Mouse (Mus musculus) intestine, embryonic 14.5 days (tissue): ENCODE measurements around the gene Spaar. TPM values are rescaled to one million over a fixed set of nuclear protein-coding genes. Genes with fewer than 3 reads are reported as not detected.

ENCODE experiments used
- ATAC-seq: fragments of 200-750 bp; cut with Nextera tagmentation; replicated peaks from 2 replicates; pipeline ENCODE4 v1.8.0; 2017; ENCODE audit warnings: low read depth, moderate number of reproducible peaks, moderate TSS enrichment, moderate library complexity; ENCODE audit not compliant: low FRiP score, low TSS enrichment
- DNase-seq: peaks from one replicate; pipeline ENCODE4 v3.0.0-alpha.2; 2018; ENCODE audit warnings: low spot score
- H3K27ac ChIP-seq: fragments of 300-500 bp; sonication (generic); 2 replicates; pipeline ENCODE4 v1.5.1; 2014; ENCODE audit warnings: low read depth, mild to moderate bottlenecking, control low read depth
- H3K27me3 ChIP-seq: fragments of 300-500 bp; sonication (generic); replicated peaks from 2 replicates; pipeline ENCODE4 v1.6.1; 2014; ENCODE audit warnings: low read length, control low read depth; ENCODE audit not compliant: control insufficient read depth, insufficient read depth
- H3K36me3 ChIP-seq: fragments of 300-500 bp; sonication (generic); 2 replicates; pipeline ENCODE4 v1.6.1; 2014; ENCODE audit warnings: low read length, control low read depth; ENCODE audit not compliant: control insufficient read depth, insufficient read depth
- H3K4me1 ChIP-seq: fragments of 300-500 bp; sonication (generic); replicated peaks from 2 replicates; pipeline ENCODE4 v1.6.1; 2014; ENCODE audit warnings: low read length, control low read depth, mixed read lengths; ENCODE audit not compliant: control insufficient read depth, insufficient read depth
- H3K4me2 ChIP-seq: fragments of 300-500 bp; sonication (generic); 2 replicates; pipeline ENCODE4 v1.6.1; 2014; ENCODE audit warnings: low read length
- H3K4me3 ChIP-seq: fragments of 300-500 bp; sonication (generic); 2 replicates; pipeline ENCODE4 v1.5.1; 2014; ENCODE audit warnings: low read depth, low read length, control low read depth, mixed read lengths
- H3K9ac ChIP-seq: fragments of 300-500 bp; sonication (generic); 2 replicates; pipeline ENCODE4 v1.6.1; 2014; ENCODE audit warnings: mild to moderate bottlenecking, low read length
- H3K9me3 ChIP-seq: fragments of 300-500 bp; sonication (generic); 2 replicates; pipeline ENCODE4 v1.6.1; 2016; ENCODE audit warnings: low read length, control low read depth; ENCODE audit not compliant: control insufficient read depth
- WGBS: fragments of 180-500 bp; shearing (Covaris S2); extraction: QIAGEN DNeasy Blood & Tissue Kit; methylation state at CpG from one replicate; pipeline ENCODE4 v1.1.7; 2014; 5-methylcytosine and 5-hydroxymethylcytosine counted together
- polyA plus RNA-seq: library from polyadenylated mRNA; unstranded; fragments of >200 nt; fragmentation: Nextera tagmentation; extraction: Ambion mirVana; gene quantifications from 2 replicates; pipeline ENCODE4 v1.2.1, GENCODE M21; 2014

The Spaar gene
- polyA plus RNA-seq, 1 experiment from 2014 or later: 0.04 TPM

- H3K27ac ChIP-seq: no peak overlapping the region
- no peaks in the 10 kb centered on the region for H3K27me3 ChIP-seq
- H3K9ac ChIP-seq: no peak overlapping the region
- no peaks in the 10 kb centered on the region for H3K36me3 ChIP-seq
- WGBS: 78% methylated on average over 6 of the region's 6 CpGs
- no peak for DNase-seq
- H3K9me3 ChIP-seq: no peaks in the 10 kb centered on the region
- ATAC-seq: no peak
- no peaks in the 10 kb centered on the region for H3K4me1 ChIP-seq
- no peak overlapping the region for H3K4me3 ChIP-seq
- no peak overlapping the region for H3K4me2 ChIP-seq
Observed at GRCm38 (mm10) chr4:43703439-43703838, 26.4 kb upstream of the Spaar start.

GRCm38 (mm10) chr4:43703851-43704250, 26.0 kb upstream of the Spaar start:
- Histone ChIP-seq H3K4me1 (no peaks in the 10 kb centered on the region), H3K9me3 (no peaks in the 10 kb centered on the region), H3K4me3 (no peak overlapping the region), H3K27me3 (no peaks in the 10 kb centered on the region), H3K9ac (no peak overlapping the region), H3K4me2 (no peak overlapping the region), H3K36me3 (no peaks in the 10 kb centered on the region), H3K27ac (no peak overlapping the region)
- ATAC-seq: no peak
- 75% methylated on average over 8 of the region's 8 CpGs for WGBS
- DNase-seq: no peak

GRCm38 (mm10) chr4:43705991-43706390, 23.8 kb upstream of the Spaar start:
- 75% methylated on average over 13 of the region's 13 CpGs for WGBS
- ATAC-seq (no peak), DNase-seq (no peak)

GRCm38 (mm10) chr4:43709869-43710268, 20.0 kb upstream of the Spaar start, which contains the start of gene Olfr71:
TSS of gene Olfr71 (minus strand) at chr4:43710255.
- H3K9me3 ChIP-seq: no peaks in the 10 kb centered on the region
- H3K9ac ChIP-seq: no peak within 1 kb of the TSS
- H3K27ac ChIP-seq: no peak within 1 kb of the TSS
- no peaks in the 10 kb centered on the region for H3K36me3 ChIP-seq
- no peak for ATAC-seq
- no peak within 1 kb of the TSS for H3K4me3 ChIP-seq
- no peaks in the 10 kb centered on the region for H3K4me1 ChIP-seq
- no peaks in the 10 kb centered on the region for H3K27me3 ChIP-seq
- 78% methylated on average over 6 of the region's 6 CpGs for WGBS
- no peak for DNase-seq
- H3K4me2 ChIP-seq: no peak within 1 kb of the TSS

More at GRCm38 (mm10) chr4:43705991-43706390, 23.8 kb upstream of the Spaar start:
- no peaks in the 10 kb centered on the region for H3K27me3 ChIP-seq
- no peaks in the 10 kb centered on the region for H3K9me3 ChIP-seq
- no peak overlapping the region for H3K4me3 ChIP-seq
- H3K4me2 ChIP-seq: no peak overlapping the region
- H3K4me1 ChIP-seq: no peaks in the 10 kb centered on the region
- no peak overlapping the region for H3K27ac ChIP-seq
- H3K36me3 ChIP-seq: no peaks in the 10 kb centered on the region
- no peak overlapping the region for H3K9ac ChIP-seq

- DNase-seq (peak; percentile 93), ATAC-seq (no peak)
- WGBS: 7% methylated on average over 2 of the region's 2 CpGs
- Histone ChIP-seq H3K27ac (no peak overlapping the region), H3K36me3 (no peaks in the 10 kb centered on the region), H3K9ac (no peak overlapping the region), H3K27me3 (no peaks in the 10 kb centered on the region), H3K4me2 (no peak overlapping the region), H3K4me1 (no peaks in the 10 kb centered on the region), H3K9me3 (no peaks in the 10 kb centered on the region), H3K4me3 (no peak overlapping the region)
Observed at GRCm38 (mm10) chr4:43711821-43712220, 18.0 kb upstream of the Spaar start.

- Histone ChIP-seq H3K27ac (no peak overlapping the region), H3K36me3 (no peaks in the 10 kb centered on the region), H3K4me1 (no peaks in the 10 kb centered on the region), H3K4me2 (no peak overlapping the region), H3K9me3 (no peaks in the 10 kb centered on the region), H3K4me3 (no peak overlapping the region), H3K27me3 (no peaks in the 10 kb centered on the region), H3K9ac (no peak overlapping the region)
- ATAC-seq: no peak
- no peak for DNase-seq
- WGBS: 33% methylated on average over 7 of the region's 7 CpGs
Observed at GRCm38 (mm10) chr4:43713652-43714219, 16.1 kb upstream of the Spaar start.

- Histone ChIP-seq H3K9ac (no peak overlapping the region), H3K4me3 (no peak overlapping the region), H3K4me1 (no peaks in the 10 kb centered on the region), H3K9me3 (no peaks in the 10 kb centered on the region), H3K36me3 (no peaks in the 10 kb centered on the region), H3K27ac (peak overlapping the region; percentile 57), H3K27me3 (no peaks in the 10 kb centered on the region), H3K4me2 (peak overlapping the region; percentile 15; the same call in 1 of the 2 replicates)
- ATAC-seq (no peak), DNase-seq (no peak)
- 46% methylated on average over 14 of the region's 16 CpGs for WGBS
Observed at GRCm38 (mm10) chr4:43720491-43721228, 9.2 kb upstream of the Spaar start.

- 89% methylated on average over 4 of the region's 4 CpGs for WGBS
- ATAC-seq: no peak
- H3K36me3 ChIP-seq: no peaks in the 10 kb centered on the region
Observed at GRCm38 (mm10) chr4:43722191-43722590, 7.6 kb upstream of the Spaar start.

GRCm38 (mm10) chr4:43724764-43725163, 5.1 kb upstream of the Spaar start:
- DNase-seq (no peak), ATAC-seq (no peak)
- Histone ChIP-seq H3K4me1 (peaks cover 22% of the 10 kb centered on the region), H3K4me2 (no peak overlapping the region), H3K36me3 (no peaks in the 10 kb centered on the region), H3K27me3 (no peaks in the 10 kb centered on the region), H3K4me3 (no peak overlapping the region), H3K9me3 (no peaks in the 10 kb centered on the region), H3K9ac (no peak overlapping the region), H3K27ac (no peak overlapping the region)
- WGBS: 31% methylated on average over 1 of the region's 1 CpGs

More at GRCm38 (mm10) chr4:43722191-43722590, 7.6 kb upstream of the Spaar start:
- no peak for DNase-seq
- H3K4me1 ChIP-seq: peaks cover 6% of the 10 kb centered on the region
- no peak overlapping the region for H3K4me3 ChIP-seq
- H3K4me2 ChIP-seq: no peak overlapping the region
- no peaks in the 10 kb centered on the region for H3K9me3 ChIP-seq
- H3K27ac ChIP-seq: no peak overlapping the region
- H3K9ac ChIP-seq: no peak overlapping the region
- H3K27me3 ChIP-seq: no peaks in the 10 kb centered on the region
